Mouse (Mus musculus) gonadal fat pad, adult 2 months (tissue): Measurements from ENCODE around the gene Slc44a1. TPM values are rescaled to one million over a fixed set of nuclear protein-coding genes. Genes with fewer than 3 reads are reported as not detected.

ENCODE experiments used
- DNase-seq: peaks from one replicate; pipeline ENCODE4 v3.0.0-alpha.2; 2012; ENCODE audit warnings: low read depth
- polyA plus RNA-seq: library from polyadenylated mRNA; depleted of rRNA; stranded (reverse); fragments of >200 nt; gene quantifications from 2 replicates; pipeline ENCODE4 v1.2.3, GENCODE M21; 2012; rRNA removed

The Slc44a1 gene
- polyA plus RNA-seq, 1 experiment, result 56.6 TPM

- no peak for DNase-seq
Observed at GRCm38 (mm10) chr4:53614576-53615225, 174.5 kb downstream of the Slc44a1 start.

GRCm38 (mm10) chr4:53617968-53618367, 177.8 kb downstream of the Slc44a1 start:
- DNase-seq, result no peak

GRCm38 (mm10) chr4:53620104-53620503, 179.9 kb downstream of the Slc44a1 start:
- no peak for DNase-seq

GRCm38 (mm10) chr4:53621084-53621483, 180.9 kb downstream of the Slc44a1 start:
- no peak for DNase-seq

GRCm38 (mm10) chr4:53621490-53621889, 181.3 kb downstream of the Slc44a1 start:
- DNase-seq, result no peak

DNA sequence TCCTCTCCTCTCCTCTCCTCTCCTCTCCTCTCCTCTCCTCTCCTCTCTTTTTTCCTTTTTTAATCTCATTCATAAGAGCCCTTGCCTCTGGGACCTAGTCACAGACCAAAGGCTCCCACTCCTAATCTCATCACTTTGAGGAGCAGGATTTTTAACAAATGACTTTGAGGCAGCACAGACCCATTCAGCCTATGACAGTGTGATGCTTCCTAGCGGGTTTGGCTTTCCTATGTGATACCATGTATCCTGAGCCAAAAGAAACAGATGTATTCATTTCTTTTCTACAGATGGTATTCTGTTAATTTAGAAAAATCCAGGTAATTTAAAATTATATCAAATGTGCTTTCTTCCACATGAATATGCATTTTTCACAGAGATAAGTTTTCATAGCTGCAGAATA, 183.5 kb downstream of the Slc44a1 start:
- no peak for DNase-seq

DNA sequence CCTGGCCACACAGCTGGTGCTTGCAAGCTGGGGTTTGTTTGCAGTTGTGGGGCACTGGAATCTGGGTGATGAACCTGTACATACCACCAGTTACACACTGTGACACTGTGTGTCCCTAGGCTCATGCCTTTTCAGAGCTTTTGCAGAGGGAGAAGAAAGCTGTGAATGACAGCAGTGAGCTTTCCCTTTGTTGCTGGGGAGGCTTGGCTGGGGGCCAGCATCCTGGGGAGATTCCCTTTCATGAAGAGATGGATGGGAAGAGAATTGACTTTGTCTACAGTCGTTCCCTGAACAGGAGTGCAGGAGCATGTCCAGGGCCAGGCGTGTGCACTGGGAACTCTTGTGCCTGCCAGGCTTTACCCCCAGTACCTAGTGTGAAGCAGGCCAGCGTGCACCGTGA, 184.6 kb downstream of the Slc44a1 start:
- no peak for DNase-seq

DNA sequence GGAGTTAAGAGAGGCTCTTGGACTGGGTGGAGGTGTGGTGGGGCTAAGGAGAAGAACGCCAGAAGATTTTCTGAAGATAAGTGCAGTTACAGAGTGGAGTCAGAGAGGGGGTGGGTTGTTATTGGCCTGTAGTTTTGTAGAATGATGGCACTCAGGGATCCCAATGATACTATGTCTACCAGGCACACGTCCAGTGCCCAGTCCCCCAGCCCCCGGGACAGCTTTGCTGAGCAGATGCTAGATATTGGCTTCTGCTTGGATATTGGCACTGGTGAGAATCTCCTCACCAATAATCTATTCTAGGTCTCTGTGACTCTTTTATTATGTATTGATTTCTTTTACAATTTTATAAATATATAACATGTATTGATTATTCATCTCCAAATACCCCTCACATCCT, 185.1 kb downstream of the Slc44a1 start:
- no peak for DNase-seq

- no peak for DNase-seq
Observed at GRCm38 (mm10) chr4:53628924-53629323, 188.7 kb downstream of the Slc44a1 start.

GRCm38 (mm10) chr4:53630963-53631315, 190.7 kb downstream of the Slc44a1 start:
- DNase-seq, result no peak

DNA sequence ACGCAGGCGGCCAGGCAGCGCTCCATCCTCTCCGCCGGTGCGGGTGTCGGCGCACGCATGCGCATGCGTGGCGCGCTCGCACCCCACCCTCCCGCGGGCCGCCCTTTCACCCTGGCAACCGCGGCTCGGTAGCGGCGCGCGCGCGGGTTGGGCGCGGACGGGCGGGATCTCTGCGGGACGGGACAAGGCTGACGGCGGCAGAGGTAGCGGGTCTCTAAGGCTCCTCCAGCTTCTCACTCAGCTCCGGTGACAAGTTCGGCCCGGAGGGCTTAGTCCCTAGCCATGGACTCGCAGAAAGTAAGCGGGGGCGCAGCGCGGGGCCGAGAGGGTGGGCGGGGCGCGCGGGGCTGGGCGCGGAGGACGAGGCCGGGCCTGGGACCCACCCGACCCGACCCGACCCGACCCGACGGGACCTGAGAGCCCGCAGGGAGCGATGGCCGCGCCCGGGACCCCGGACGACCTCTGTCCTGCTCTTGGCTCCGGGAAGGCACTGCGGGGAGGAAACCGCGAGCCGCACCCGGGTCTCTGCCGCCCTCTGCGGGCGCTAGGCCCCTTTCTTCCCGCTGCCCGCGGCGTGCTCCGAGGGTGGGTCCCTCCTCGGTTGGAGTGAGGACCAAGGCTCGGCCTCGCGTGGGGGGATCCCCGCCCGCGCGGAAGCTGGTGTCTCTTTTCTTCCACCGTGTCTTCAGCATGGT, 191.2 kb downstream of the Slc44a1 start, which contains the start of gene Fsd1l:
Gene Fsd1l (plus strand): TSS at position 156 of the 695 bp plus-strand sequence.
- DNase-seq, result no peak

DNA sequence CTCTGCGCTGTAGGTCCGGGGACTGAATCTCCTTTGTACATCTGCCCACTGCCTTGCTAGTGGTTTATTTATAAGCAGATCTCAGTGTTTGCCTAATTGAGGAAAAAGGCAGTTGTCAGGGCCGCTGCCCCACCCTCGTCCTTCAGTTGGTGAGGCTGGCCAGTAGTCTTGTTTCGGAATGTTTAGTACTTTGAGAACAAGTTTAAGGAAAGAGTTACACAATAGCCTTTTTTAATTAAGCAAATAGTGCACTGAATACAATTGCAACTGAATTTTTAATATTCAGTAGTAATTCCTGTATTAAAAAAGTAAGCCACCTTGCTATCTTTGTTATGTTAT, 191.8 kb downstream of the Slc44a1 start:
- no peak for DNase-seq

DNA sequence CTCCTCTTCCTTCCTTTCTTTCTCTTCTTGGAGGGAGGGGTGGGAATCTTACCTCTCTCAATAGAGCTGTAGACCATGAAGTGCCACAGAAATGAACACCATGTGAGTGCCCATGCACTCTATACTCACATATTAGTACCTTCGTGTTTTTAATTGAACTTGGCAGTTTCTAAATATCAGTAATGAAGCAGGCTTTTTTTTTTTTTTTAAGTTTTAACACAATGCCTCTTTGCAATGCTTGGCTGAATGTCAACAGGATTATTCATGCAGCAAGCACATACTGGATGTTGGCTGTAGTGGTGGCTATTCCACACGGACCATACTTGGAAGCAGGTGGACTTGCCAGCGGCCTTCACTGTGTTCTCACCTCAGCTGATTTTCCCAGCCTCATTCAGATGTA, 195.1 kb downstream of the Slc44a1 start:
- peak; percentile 50 for DNase-seq

DNA sequence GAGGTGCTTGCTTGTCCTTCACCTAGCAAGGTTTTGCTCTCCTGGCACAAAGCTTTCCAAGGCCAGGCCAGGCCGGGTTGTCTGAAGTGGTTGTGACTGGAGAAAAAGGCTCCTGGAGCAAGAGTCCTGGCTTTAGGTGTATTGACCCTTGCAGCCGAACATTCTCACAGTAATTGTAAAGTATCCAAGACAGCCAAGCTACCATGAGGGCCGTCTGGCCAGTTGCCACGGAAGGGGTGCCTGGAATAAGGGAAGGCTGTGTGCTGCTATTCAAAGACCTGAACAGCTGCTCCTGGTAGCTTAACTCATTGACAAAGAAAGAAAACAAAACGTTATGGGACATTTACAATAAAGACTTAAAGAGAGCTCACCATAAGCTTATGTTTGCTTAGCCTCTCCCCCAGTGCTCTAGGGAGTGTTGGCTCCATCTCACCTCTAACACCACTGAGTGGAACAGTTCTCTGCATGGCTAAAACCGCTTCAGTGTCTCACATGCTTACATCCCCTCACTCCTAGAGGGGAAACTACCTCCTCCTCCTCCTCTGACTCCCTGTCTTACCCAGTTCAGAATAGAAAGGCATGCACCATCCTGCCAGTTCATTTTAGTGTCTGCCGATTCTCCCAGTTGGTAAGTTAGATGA, 197.2 kb downstream of the Slc44a1 start:
- no peak for DNase-seq

GRCm38 (mm10) chr4:53638549-53639123, 198.4 kb downstream of the Slc44a1 start:
- DNase-seq, result no peak

DNA sequence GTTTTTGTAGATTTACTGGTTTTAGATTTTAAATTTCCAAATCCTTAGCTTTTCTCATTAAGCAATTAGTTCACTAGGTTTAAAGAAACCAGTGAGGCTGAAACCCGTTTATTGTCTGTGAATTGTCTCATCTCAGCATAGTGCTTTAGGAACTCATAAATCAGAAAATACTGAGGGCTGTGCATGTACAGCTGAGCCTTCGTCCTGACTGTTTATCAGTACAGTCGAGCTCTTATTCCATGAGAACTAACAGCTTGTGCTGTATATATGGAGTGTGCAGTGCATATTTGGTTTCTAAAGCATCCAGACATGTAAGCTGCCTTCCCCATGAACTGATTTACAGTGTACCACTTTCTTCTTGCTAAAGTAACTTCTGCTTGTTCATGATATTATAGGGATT, 217.8 kb downstream of the Slc44a1 start:
- no peak for DNase-seq

DNA sequence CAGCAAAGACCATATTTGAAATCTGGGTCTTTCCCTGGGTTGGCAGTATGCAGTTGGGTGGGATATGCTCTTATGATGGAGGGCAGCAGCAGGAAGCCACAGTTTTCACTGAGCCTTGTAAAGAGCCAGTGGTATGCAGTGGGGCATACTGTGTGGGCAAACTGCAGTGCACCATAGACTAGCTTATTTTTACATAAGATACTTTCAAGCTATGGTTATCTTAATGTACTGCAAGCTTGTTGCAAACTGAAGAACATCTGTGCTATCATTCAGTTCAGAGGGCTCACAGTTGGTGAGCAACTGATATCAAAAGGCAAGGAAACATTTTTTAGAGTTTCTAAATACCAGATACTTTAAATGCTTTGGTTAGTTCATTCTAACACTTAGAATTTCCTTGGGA, 220.5 kb downstream of the Slc44a1 start:
- DNase-seq, result no peak

Other genes starting within 250 kb of the Slc44a1 start
- gene Fsd1l, start 191.1 kb downstream of the Slc44a1 start, polyA plus RNA-seq, result 2.3 and 2.6 TPM in 2 replicates